Mouse (Mus musculus) inflammation-experienced regulatory T-cells, adult 6 months (primary cell): ENCODE data around the gene Tmprss11f. TPM values are rescaled to one million over a fixed set of nuclear protein-coding genes. Genes with fewer than 3 reads are reported as not detected.
"Not testable (repeated sequence)": the region's sequence is repeated elsewhere in the genome, so short reads cannot be mapped to it uniquely, and the experiment has no call there.

Experiments used
- ATAC-seq: one replicate; pipeline ENCODE4 v1.8.0; 2017
- polyA plus RNA-seq, 3 experiments: library from polyadenylated mRNA; unstranded; fragments of 100-300 nt; shearing (Covaris generic); gene quantifications; one replicate each; pipeline ENCODE4 v1.2.1; 2017

The Tmprss11f gene
- not detected for polyA plus RNA-seq

DNA sequence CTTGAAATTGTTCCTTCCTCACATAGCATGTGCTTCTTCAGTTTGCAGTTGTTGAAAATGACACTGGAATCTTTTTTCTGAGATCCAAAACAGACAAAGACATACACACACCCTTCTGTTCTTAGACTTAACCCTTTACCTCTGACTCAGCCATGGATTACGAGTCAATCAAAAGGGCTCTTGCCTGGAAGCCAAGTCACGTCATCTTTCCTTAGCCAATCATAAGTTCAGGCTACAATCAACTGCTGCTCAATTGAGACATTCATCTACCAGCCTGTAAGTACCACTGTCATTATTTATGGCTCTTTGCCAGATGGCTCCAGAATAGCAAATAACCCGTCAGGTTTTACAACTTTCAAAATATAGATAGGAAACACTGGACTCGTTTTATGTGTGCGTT, at the start of gene Tmprss11f:
Gene Tmprss11f, minus strand, starts transcription at position 101 of the 400 bp plus-strand sequence.
- ATAC-seq: no peak

DNA sequence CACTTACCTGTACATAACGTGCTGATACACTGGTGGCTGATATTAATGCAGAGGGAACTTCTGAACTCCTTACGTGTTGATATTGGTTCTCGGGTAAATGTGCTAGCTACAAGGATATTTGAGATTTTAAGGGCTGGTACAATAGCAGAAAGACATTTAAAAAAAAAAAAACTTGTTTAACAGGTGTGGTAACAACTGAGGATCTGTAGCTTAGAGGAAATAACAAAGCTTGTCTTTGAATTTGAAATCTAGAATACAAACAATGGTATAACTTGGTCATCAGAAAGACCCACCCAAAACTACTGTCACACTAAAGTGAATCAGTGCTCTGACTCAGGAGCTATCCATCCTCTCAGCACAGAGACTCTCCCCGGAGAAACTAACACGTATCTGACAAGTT, 44.0 kb upstream of the Tmprss11f start, which contains the start of gene Tmprss11b:
Gene Tmprss11b, minus strand, starts transcription at position 101 of the 400 bp plus-strand sequence.
- no peak for ATAC-seq

DNA sequence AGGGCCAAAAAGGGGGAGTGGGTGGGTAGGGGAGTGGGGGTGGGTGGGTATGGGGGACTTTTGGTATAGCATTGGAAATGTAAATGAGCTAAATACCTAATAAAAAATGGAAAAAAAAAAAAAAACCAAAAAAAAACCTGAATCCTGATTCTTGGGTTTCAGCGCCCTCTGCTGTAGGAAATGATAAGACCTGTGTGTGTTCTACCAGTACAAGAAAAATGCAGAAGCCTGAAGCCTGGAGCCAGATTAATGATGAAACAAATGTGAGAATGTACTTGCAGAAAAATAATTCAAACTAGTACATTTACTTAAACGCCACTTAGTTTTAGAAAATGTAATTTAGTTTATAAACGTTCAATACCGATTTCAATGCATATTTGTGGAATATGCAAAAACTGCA, 17.0 kb upstream of the Tmprss11f start:
- not testable (repeated sequence) for ATAC-seq

DNA sequence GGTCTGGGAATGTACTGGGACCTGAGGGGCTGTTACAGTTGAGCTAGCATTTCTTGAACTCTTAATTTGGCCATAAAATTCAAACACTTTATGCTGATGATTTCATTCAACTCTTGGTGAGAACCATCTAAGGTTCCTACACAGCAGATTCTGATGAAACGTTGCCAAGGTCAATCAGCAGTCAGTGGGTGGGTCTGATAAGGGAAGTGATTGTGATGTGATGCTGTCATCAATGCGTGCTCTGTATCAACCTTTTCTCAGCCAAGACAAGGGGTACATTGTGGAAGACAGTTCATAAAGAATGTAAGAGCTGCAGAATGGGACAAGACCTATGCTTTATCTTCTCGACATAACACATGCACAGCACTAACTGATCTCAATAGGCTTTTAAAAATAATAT, 8.6 kb upstream of the Tmprss11f start:
- no peak for ATAC-seq

DNA sequence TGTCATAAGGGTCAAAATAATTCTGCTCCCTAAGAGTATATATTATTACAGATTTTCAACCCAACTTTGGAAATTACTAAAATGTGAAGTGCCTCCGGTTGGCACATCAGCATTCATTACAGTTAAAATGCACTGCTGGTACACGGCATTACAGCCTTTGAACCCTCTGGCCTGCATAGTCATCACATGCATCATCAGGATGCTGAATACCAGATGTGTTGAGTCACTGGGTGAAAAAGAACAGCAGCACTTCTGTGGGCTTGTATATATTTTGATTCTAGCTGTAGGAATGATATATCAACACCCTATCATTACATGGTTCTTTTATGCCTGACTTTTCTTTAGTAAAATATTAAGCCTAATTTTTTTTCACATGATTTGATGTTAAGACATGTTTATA, 1.5 kb downstream of the Tmprss11f start:
- no peak for ATAC-seq

DNA sequence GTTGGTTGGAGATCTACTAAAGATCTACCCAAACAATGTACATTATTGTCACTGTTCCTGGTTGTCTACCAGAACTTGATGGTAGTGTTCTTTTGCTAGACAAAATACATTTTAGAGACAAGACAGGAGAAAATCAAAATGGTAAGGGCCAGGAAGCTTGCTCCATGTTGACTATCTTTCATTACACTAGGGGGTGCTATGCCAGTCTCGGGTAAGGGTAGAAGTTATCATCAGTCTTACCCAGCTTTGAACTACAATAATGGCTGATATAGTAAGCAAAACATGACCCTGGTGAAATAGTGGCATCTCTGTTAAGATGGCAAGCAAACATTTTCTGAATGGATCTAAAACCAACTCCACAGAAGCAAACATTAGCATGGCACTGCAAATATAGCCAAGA, 10.4 kb downstream of the Tmprss11f start:
- no peak for ATAC-seq

DNA sequence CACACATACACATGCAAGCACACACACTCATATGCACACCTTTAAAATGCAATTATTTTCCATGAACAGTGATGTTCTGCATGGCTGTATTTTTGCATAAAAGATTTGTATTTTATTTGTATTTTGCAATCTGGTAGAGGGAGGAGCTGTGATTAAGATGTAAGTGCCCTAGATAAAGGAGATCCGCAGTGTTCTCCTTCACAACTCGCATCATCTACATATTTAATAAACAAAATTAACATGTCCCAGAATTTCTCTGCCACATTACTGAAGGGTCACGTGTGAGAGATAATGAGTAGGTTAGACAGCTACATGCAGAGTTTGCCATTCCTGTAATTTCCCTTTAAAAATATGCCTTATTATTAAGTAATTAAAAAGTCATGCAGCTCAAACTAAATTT, 46.3 kb downstream of the Tmprss11f start:
- no peak for ATAC-seq

DNA sequence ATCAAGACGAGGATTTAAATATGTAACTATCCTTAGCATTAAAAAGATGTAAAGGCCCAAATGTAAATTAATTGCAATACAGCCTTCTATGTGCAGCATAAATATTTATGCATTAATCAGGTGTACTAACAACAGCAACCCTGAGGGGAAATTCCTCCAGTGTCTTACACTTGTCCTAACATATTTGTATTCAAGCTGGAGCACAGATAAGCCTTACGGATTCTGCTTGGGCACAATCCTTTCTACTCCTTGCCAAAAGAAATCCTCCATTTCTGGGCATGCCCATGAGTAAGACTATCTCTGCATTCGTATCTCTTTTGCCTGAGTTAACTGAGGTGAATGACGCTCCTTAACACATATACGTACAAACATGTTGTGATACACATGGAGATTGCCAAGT, 49.6 kb downstream of the Tmprss11f start:
- no peak for ATAC-seq

DNA sequence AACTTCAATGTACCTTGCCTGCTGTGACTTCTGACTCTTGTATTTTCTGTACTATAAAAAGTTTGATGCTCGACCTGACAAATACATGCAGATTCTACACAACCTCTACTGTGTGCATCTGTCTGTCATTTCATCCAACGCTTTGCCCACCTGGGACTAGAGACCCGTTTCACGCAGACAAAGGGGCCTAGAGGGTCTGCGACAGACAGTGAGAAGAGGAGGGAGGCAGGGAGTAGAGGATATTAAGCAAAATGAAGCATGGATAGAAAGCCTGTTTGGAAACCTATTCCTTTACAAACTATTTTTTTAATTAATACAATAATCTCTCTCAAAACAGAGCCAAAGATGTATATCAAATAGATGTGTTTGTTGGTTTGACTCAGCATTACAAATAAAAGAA, 50.2 kb downstream of the Tmprss11f start:
- no peak for ATAC-seq

DNA sequence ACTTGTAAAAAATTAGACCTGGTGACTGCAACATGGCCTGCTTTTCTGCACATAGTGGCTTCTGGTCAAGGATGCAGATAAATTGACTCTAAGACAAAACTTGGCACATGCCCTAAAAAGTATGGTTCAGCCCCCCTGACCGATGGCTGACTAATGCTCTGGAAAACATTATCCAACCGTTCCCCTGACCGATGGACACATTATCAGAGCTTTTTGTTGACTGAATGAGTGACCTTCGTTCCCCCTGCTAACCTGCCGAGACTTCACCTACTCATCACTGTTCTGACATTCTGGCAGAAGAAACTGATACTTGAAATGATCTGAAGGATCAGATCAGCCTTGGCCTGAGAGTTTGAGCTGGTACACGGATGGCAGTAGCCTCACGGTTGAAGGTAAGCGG, 53.5 kb downstream of the Tmprss11f start:
- not testable (repeated sequence) for ATAC-seq

DNA sequence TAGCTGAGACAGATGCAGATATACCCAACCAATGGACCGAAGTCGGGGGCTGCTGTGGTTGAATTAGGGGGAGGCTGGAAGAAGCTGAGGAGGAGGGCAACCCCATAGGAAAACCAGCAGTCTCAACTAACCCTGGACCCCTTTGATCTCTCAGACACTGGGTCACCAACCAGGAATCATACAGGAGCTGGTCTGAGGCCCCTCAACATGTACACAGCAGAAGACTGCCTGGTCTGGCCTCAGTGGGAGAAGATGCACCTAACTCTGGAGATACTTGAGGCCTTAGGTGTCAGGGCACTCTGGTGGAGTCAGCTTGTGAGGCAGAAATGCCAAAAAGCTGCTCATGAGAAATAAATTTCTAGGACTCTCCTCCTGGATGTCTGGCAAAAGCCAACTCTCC, 85.5 kb downstream of the Tmprss11f start:
- ATAC-seq: no peak

DNA sequence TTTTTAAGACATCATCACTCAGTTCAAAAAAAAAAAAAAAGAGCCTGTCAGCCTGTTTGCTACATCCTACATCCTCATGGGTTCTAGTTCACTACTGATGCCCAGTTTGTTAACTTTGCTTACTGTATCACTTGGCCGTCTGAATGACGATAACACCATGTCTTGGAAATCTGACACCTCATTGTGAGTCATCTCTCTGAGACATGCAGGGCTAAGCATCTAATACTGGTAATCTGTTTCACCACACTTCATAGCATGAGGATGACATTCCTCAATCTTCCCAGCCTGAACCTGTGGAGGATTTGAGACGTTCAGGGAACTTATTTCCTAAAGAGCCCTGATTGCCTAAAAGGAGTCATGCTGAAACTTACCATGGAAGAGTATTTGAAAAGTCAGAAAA, 91.6 kb downstream of the Tmprss11f start:
- ATAC-seq: no peak

DNA sequence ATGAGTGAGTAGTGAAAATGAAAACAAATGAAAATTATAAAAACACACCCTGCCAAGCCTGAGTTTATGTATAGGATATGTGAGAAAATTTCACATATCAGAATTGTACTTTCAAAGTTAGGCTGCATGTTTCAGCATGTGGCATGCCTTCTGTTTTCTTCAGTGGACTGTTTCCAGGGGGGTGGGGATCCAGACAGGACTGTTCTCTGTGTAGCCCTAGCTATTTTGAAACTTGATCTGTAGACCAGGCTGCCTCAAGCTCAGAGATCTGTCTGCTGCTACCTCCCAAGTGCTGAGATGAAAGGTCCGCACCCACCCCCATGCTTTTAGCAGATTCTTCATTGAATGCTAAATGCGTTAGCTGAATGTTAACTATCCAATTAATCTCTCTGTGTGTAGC, 103.5 kb downstream of the Tmprss11f start:
- ATAC-seq: no peak

DNA sequence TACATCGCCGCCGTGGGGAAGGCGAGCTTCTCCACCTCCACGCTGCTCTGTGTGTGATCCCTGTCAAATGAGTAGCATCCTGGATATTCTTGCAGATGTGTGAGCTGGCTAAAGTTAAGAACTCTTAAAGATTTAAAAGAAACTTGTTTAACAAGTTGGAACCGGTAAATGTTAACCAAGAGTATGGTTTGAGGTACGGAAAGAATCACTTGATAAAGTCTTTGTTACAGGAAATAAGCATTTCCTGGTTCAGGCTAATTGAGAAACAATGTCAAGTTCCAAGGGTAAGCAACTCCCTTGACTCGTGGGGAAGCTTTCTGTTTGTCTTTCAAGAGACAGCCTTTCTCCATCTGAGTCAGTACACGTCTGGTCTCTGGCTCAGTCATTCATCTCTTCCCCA, 113.7 kb downstream of the Tmprss11f start, which contains the start of gene Tmprss11g:
Gene Tmprss11g, minus strand, starts transcription at position 101 of the 400 bp plus-strand sequence.
- ATAC-seq: no peak

DNA sequence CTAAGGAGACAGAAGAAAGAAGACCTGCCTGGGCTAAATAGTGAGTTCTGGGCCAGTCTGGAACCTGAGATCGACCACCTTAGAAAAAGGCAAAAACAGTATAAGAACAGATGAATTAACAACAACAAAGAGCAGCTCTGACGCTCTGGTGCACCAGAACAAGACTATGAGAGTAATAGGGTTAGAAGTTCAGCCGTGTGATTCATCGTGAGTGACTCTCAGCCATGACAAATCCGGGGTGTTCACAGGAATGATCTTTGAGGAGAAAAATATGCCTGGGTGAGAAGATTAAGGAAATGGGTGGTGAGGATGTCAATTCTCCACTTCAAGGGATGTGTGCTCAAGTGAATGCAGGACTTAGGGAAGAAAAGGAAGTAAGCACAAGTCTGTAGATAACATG, 120.7 kb downstream of the Tmprss11f start:
- no peak for ATAC-seq

DNA sequence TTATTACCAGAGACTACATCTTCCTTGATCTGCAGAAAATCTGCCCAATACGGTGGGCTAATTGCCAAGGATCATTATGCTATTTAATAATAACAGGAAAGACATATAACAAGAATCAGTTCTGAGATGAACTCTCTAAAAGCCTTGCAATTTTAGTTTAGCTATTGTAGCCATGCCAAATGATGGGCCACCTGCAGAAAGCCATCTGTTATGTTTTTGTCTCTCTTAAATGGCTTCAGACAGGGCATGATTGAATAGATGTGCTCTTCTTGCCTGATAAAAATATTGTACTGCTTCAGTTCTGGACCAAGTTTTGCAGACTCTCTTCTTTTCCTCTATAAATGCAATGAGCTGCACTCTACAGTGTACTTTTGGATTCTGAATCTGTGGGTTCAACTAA, 138.8 kb downstream of the Tmprss11f start:
- no peak for ATAC-seq

DNA sequence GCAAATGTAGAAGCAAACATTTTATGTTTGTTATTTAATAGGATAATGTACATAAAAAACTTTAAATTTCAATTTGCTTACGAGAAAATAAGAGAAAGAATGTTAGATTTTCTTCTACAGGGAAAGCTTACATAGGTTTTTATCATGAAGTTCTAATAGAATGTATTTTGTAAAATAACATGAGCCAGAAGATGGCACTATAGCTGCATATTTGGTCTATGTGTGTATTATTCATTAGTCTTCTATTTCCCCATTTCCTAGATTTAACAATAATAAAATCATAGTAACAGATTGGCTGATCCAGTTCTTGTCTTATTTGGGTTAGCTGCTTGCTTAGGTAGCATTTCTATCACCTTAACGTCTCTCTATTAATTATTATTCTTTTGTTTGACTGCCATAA, 149.7 kb downstream of the Tmprss11f start:
- ATAC-seq: no peak

DNA sequence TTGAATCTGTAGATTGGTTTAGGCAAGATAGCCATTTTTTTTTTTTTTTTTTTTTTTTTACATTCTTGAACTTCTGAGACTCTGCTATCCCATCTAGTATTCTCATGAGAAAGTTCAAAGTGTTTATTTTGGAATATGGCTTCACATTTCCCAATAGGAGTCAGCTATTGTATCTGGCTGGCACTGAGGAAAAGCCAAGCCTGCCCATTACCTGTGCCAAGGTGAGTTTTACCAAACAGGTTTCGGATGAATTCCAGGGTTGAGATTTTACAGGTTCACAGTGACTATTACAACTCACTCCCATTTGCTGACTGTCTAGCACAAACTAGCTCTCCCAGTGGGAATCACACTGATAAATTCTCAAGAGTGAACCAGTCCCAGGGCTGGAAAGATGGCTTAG, 150.2 kb downstream of the Tmprss11f start:
- no peak for ATAC-seq

DNA sequence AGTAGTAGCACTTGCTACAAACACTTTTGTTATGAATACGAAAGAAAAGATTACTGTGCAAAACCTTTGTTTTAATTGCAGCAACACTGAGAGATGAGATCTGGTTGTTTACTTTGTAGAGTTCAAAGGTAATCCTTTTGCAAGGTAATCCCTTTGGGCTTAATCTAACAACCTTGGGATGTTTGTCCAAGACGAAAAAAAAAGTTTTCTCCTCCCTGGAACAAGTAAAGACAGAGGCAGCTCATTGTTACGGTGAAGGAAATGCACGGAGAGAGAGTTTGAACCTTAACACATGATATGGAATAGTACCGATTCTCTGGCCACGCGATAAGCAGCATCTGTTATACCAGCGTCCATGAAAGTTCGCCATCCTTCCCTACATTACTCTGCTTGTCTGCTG, 158.4 kb downstream of the Tmprss11f start:
- ATAC-seq: no peak

Other genes with a start within 250 kb of the Tmprss11f start
- gene Tmprss11a, start 163.4 kb downstream of the Tmprss11f start, polyA plus RNA-seq: under 1 TPM in 1 of 3 experiments, not detected in 2; 0.36 TPM
- not detected for gene Tmprss11g, start 113.8 kb downstream of the Tmprss11f start, polyA plus RNA-seq
- gene Tmprss11b, start 43.9 kb upstream of the Tmprss11f start, polyA plus RNA-seq: not detected
- under 1 TPM; 0.09 to 0.99 (median 0.96) TPM for gene Tmprss11e, start 113.4 kb upstream of the Tmprss11f start, polyA plus RNA-seq
- gene Ythdc1, start 171.8 kb upstream of the Tmprss11f start, polyA plus RNA-seq: 10 to 100 TPM; 55.4 to 93.3 (median 82.2) TPM